8 mouse cellular contexts compared by ENCODE assay signal in genomic region chr15:99801885-99802572, GRCm38 (mm10). TPM values are rescaled to one million over a fixed set of nuclear protein-coding genes. Genes with fewer than 3 reads are reported as not detected.
A peak's percentile ranks its signal among the peaks of the same experiment; 100 is the strongest.
DNase-seq lines count a peak whose midpoint lies in the region; ATAC-seq and TF ChIP-seq lines count a peak whose summit lies in the region.
"Had no signal": no experiment of that assay in that cellular context is flagged by ENCODE, and none has a peak within 500 bp of the region (broad histone marks: within the 10 kb centered on the region; RNA-seq: fewer than 3 reads in every experiment).

No protein-coding gene starts in this region.

- no peaks in the 10 kb centered on the region for H3K9me3 ChIP-seq in neural tube, embryonic 13.5 days
- H3K9me3 ChIP-seq in heart, embryonic 14.5 days (ENCODE audit: control insufficient read depth, low read length): no peaks in the 10 kb centered on the region
- H3K9me3 ChIP-seq in lung, postnatal 0 days (ENCODE audit: low read length): no peaks in the 10 kb centered on the region
- H3K9me3 ChIP-seq in midbrain, embryonic 15.5 days: no peaks in the 10 kb centered on the region
- H3K9me3 ChIP-seq: liver, embryonic 13.5 days had no signal

- TF ChIP-seq CTCF in lung, postnatal 0 days (IDR thresholded peaks at IDR 0.05): no peak

- no peak overlapping the region for H3K4me3 ChIP-seq in neural tube, embryonic 13.5 days
- peak overlapping the region in 1 of 2 experiments; percentile 7; a peak in 1 of 4 replicates for H3K4me3 ChIP-seq in heart, embryonic 14.5 days (ENCODE audit: control insufficient read depth in 1 of 2, insufficient read depth in 1 of 2, low read depth in 1 of 2, low read length in 2 of 2)
- no peak overlapping the region for H3K4me3 ChIP-seq in lung, postnatal 0 days (ENCODE audit: low read depth, low read length)
- H3K4me3 ChIP-seq in midbrain, embryonic 15.5 days: no peak overlapping the region
- H3K4me3 ChIP-seq: liver, embryonic 13.5 days had no signal

- WGBS in neural tube, embryonic 13.5 days: 38% methylated on average over 24 of the region's 24 CpGs
- 27% methylated on average over 24 of the region's 24 CpGs for WGBS in heart, embryonic 14.5 days
- 62% methylated on average over 24 of the region's 24 CpGs for WGBS in lung, postnatal 0 days
- 70% methylated on average over 24 of the region's 24 CpGs for WGBS in midbrain, embryonic 15.5 days

- ATAC-seq in neural tube, embryonic 13.5 days (ENCODE audit: low read depth): no peak
- ATAC-seq in heart, embryonic 14.5 days (ENCODE audit: insufficient number of reproducible peaks, insufficient read depth, low FRiP score, low read depth): no peak
- ATAC-seq in lung, postnatal 0 days: no peak
- ATAC-seq in midbrain, embryonic 15.5 days (replicated peaks): no peak

- peaks cover 10% of the 10 kb centered on the region for H3K36me3 ChIP-seq in neural tube, embryonic 13.5 days
- H3K36me3 ChIP-seq in heart, embryonic 14.5 days (ENCODE audit: control insufficient read depth, insufficient read depth, low read length): peaks cover 57% of the 10 kb centered on the region
- no peaks in the 10 kb centered on the region; the same call in 1 of the 2 replicates for H3K36me3 ChIP-seq in lung, postnatal 0 days (ENCODE audit: insufficient read depth, low read length)
- no peaks in the 10 kb centered on the region for H3K36me3 ChIP-seq in midbrain, embryonic 15.5 days (replicated peaks)

- no peak for TF ChIP-seq EP300 in lung, postnatal 0 days (IDR thresholded peaks at IDR 0.05)

- peak overlapping the region; percentile 59 for H3K27ac ChIP-seq in neural tube, embryonic 13.5 days (replicated peaks)
- peak overlapping the region; percentile 66 to 85 for H3K27ac ChIP-seq in heart, embryonic 14.5 days (replicated peaks in 1 of 2; ENCODE audit: control insufficient read depth in 1 of 2, insufficient read depth in 1 of 2, low read depth in 2 of 2, low read length in 2 of 2)
- no peak overlapping the region for H3K27ac ChIP-seq in lung, postnatal 0 days (ENCODE audit: low read length)
- no peak overlapping the region for H3K27ac ChIP-seq in midbrain, embryonic 15.5 days
- H3K27ac ChIP-seq: liver, embryonic 13.5 days had no signal

- peaks cover 50% of the 10 kb centered on the region for H3K4me1 ChIP-seq in neural tube, embryonic 13.5 days (replicated peaks)
- H3K4me1 ChIP-seq in heart, embryonic 14.5 days (ENCODE audit: control insufficient read depth in 2 of 2, insufficient read depth in 2 of 2, low read length in 2 of 2): peaks cover 16 to 23% of the 10 kb centered on the region in 2 experiments
- peaks cover 4% of the 10 kb centered on the region; the same call in 1 of the 2 replicates for H3K4me1 ChIP-seq in lung, postnatal 0 days (ENCODE audit: insufficient read depth, low read depth, low read length)
- peaks cover 10% of the 10 kb centered on the region; the same call in 1 of the 2 replicates for H3K4me1 ChIP-seq in midbrain, embryonic 15.5 days

- no peak for DNase-seq in neural tube, embryonic 10.5 days (ENCODE audit: extremely low spot score, low spot score)
- peak; percentile 39 for DNase-seq in embryo, embryonic 11 days
- DNase-seq in lung, postnatal 0 days (ENCODE audit: low spot score): no peak
- no peak for DNase-seq in left cerebral cortex, adult 8-10 months (ENCODE audit: low spot score in 2 of 2)
- DNase-seq: liver, embryonic 13.5 days had no signal

- no peak overlapping the region for H3K4me2 ChIP-seq in neural tube, embryonic 13.5 days
- peak overlapping the region; percentile 57 for H3K4me2 ChIP-seq in heart, embryonic 14.5 days (ENCODE audit: low read length)
- no peak overlapping the region for H3K4me2 ChIP-seq in lung, postnatal 0 days (replicated peaks; ENCODE audit: low read depth, low read length)
- no peak overlapping the region for H3K4me2 ChIP-seq in midbrain, embryonic 15.5 days
- H3K4me2 ChIP-seq: liver, embryonic 13.5 days had no signal

- no peaks in the 10 kb centered on the region for H3K27me3 ChIP-seq in neural tube, embryonic 13.5 days
- no peaks in the 10 kb centered on the region for H3K27me3 ChIP-seq in heart, embryonic 14.5 days (ENCODE audit: control insufficient read depth, insufficient read depth, low read length)
- no peaks in the 10 kb centered on the region for H3K27me3 ChIP-seq in lung, postnatal 0 days (replicated peaks; ENCODE audit: insufficient read depth, low read length)
- no peaks in the 10 kb centered on the region for H3K27me3 ChIP-seq in midbrain, embryonic 15.5 days (replicated peaks)
- H3K27me3 ChIP-seq: liver, embryonic 13.5 days had no signal

- H3K9ac ChIP-seq in neural tube, embryonic 13.5 days: 0 out of 2 replicates have a peak overlapping the region, but pooled peaks have one; percentile 17
- peak overlapping the region; percentile 27 for H3K9ac ChIP-seq in heart, embryonic 14.5 days (ENCODE audit: low read length)
- no peak overlapping the region for H3K9ac ChIP-seq in lung, postnatal 0 days (replicated peaks; ENCODE audit: low read depth)
- no peak overlapping the region for H3K9ac ChIP-seq in midbrain, embryonic 15.5 days
- H3K9ac ChIP-seq: liver, embryonic 13.5 days had no signal

RNA-seq across cellular contexts. Expression of gene Cers5, which starts 29.3 kb away (rescaled TPM):
- 77.2 and 77.6 TPM in 2 replicates for polyA plus RNA-seq in neural tube, embryonic 13.5 days (2015; fragmentation: Nextera tagmentation; extraction: Ambion mirVana)
- polyA plus RNA-seq in heart, embryonic 14.5 days (2014; fragmentation: Nextera tagmentation; extraction: Ambion mirVana): 55.3 and 60.8 TPM in 2 replicates
- 67.1 and 71.5 TPM in 2 replicates for polyA plus RNA-seq in lung, postnatal 0 days (2015; fragmentation: Nextera tagmentation; extraction: Ambion mirVana)
- total RNA-seq in left cerebral cortex, adult 8-10 months (2022): 10 to 100 TPM; 31.1 to 37.2 (median 33.9) TPM
- polyA plus RNA-seq in midbrain, embryonic 15.5 days (2015; fragmentation: Nextera tagmentation; extraction: Ambion mirVana): 77.3 and 79.9 TPM in 2 replicates

Comparison
In these comparisons a context has a peak if more than half of its experiments do, and no peak if none do; other contexts are left out.
1. H3K27ac ChIP-seq: peak in neural tube, embryonic 13.5 days (single experiment) and heart, embryonic 14.5 days (2 of 2); none in lung, postnatal 0 days (single experiment) and midbrain, embryonic 15.5 days (single experiment).
2. H3K9ac ChIP-seq: peak in neural tube, embryonic 13.5 days (single experiment) and heart, embryonic 14.5 days (single experiment); none in lung, postnatal 0 days (single experiment) and midbrain, embryonic 15.5 days (single experiment).